Mouse (Mus musculus): ENCODE measurements around the gene Pde4d. TPM values are rescaled to one million over a fixed set of nuclear protein-coding genes. Genes with fewer than 3 reads are reported as not detected.

The Pde4d gene
- total and polyA plus RNA-seq, 3 experiments, result 18.5 to 18.8 TPM; not detected in 1

DNA sequence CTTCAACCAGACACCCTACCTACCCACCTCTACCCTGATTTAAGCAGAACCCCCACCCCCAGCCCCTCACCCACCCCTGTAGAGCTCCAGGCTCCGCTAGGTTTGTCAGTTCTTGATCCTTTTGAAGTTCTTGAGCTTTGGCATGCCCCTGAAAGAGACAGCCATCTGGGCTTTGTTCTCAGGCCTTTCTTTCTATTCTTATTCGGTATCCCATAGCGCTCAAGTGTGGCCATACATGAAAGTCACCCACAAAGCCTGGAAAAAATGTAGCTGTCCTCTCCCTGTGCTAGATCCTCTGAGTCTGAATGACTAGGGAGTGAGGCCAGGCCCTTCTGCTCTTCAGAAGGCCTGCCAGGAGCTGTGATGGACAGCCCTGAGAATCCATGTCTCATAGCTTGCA, 957.6 kb downstream of the Pde4d start:
- Histone ChIP-seq H3K36me3 (ENCODE audit: control insufficient read depth in 1 of 2, insufficient read depth in 2 of 2, low read length in 2 of 2) (no peaks in the 10 kb centered on the region), H3K27ac (ENCODE audit: control insufficient read depth, low read depth, low read length) (no peak overlapping the region), H3K4me1 (ENCODE audit: control insufficient read depth in 1 of 2, insufficient read depth in 2 of 2, low read length in 2 of 2) (no peaks in the 10 kb centered on the region), H3K4me3 (ENCODE audit: control insufficient read depth in 1 of 2, insufficient read depth in 1 of 2, low read depth in 2 of 2, low read length in 2 of 2) (no peak overlapping the region), H3K79me2 (ENCODE audit: control insufficient read depth, insufficient read depth, low read length, poor library complexity) (no peaks in the 10 kb centered on the region), H3K9me3 (replicated peaks; ENCODE audit: insufficient read depth, low read length) (no peaks in the 10 kb centered on the region), H3K9ac (ENCODE audit: control insufficient read depth, low read depth, low read length, poor library complexity, severe bottlenecking) (no peak overlapping the region), H3K27me3 (ENCODE audit: control insufficient read depth in 1 of 2, insufficient read depth in 2 of 2, low read length in 2 of 2) (no peaks in the 10 kb centered on the region; a peak in 2 of 4 replicates)
- DNase-seq (ENCODE audit: low read depth, low spot score), result no peak
- TF ChIP-seq GATA1 (IDR thresholded peaks at IDR 0.05; ENCODE audit: low read depth, low read length) (no peak), CTCF (IDR thresholded peaks at IDR 0.05 in 2 of 3, conservative IDR thresholded peaks at IDR 0.05 in 1 of 3; ENCODE audit: control insufficient read depth in 1 of 3, insufficient read depth in 1 of 3, low read depth in 2 of 3, low read length in 3 of 3, poor library complexity in 1 of 3, severe bottlenecking in 1 of 3) (no peak), MYC (IDR thresholded peaks at IDR 0.05; ENCODE audit: low read depth, low read length) (no peak), POLR2AphosphoS2 (IDR thresholded peaks at IDR 0.05; ENCODE audit: low read length) (no peak), ELF1 (IDR thresholded peaks at IDR 0.05; ENCODE audit: low read depth, low read length) (no peak), NELFE (IDR thresholded peaks at IDR 0.05; ENCODE audit: low read depth, low read length) (no peak), ZC3H11A (IDR thresholded peaks at IDR 0.05; ENCODE audit: low read depth, low read length) (no peak), POLR2A (IDR thresholded peaks at IDR 0.05; ENCODE audit: control insufficient read depth in 1 of 2, insufficient read depth in 1 of 2, low read depth in 1 of 2, low read length in 2 of 2, poor library complexity in 1 of 2) (no peak), ETS1 (IDR thresholded peaks at IDR 0.05; ENCODE audit: low read depth, low read length) (no peak), MEF2A (IDR thresholded peaks at IDR 0.05; ENCODE audit: extremely low read depth, insufficient replicate concordance, low read depth, low read length, poor library complexity, severe bottlenecking) (no peak), USF2 (IDR thresholded peaks at IDR 0.05; ENCODE audit: borderline replicate concordance in 1 of 2, insufficient read depth in 1 of 2, low read depth in 1 of 2, low read length in 2 of 2) (no peak), CHD2 (IDR thresholded peaks at IDR 0.05; ENCODE audit: low read length) (no peak)

- Histone ChIP-seq H3K9ac (ENCODE audit: control insufficient read depth, low read depth, low read length, poor library complexity, severe bottlenecking) (no peak overlapping the region), H3K4me1 (ENCODE audit: control insufficient read depth in 1 of 2, insufficient read depth in 2 of 2, low read length in 2 of 2) (no peaks in the 10 kb centered on the region), H3K4me3 (ENCODE audit: control insufficient read depth in 1 of 2, insufficient read depth in 1 of 2, low read depth in 2 of 2, low read length in 2 of 2) (no peak overlapping the region), H3K27ac (ENCODE audit: control insufficient read depth, low read depth, low read length) (no peak overlapping the region), H3K27me3 (ENCODE audit: control insufficient read depth in 1 of 2, insufficient read depth in 2 of 2, low read length in 2 of 2) (no peaks in the 10 kb centered on the region; a peak in 1 of 4 replicates), H3K36me3 (ENCODE audit: control insufficient read depth in 1 of 2, insufficient read depth in 2 of 2, low read length in 2 of 2) (no peaks in the 10 kb centered on the region), H3K9me3 (replicated peaks; ENCODE audit: insufficient read depth, low read length) (no peaks in the 10 kb centered on the region), H3K79me2 (ENCODE audit: control insufficient read depth, insufficient read depth, low read length, poor library complexity) (no peaks in the 10 kb centered on the region)
- no peak for DNase-seq (ENCODE audit: low read depth, low spot score)
- TF ChIP-seq UBTF (IDR thresholded peaks at IDR 0.05; ENCODE audit: borderline replicate concordance, insufficient read depth, low read depth, low read length) (no peak), HCFC1 (IDR thresholded peaks at IDR 0.05; ENCODE audit: low read depth, low read length) (no peak), GABPA (IDR thresholded peaks at IDR 0.05; ENCODE audit: low read depth, low read length) (no peak), POLR2AphosphoS5 (IDR thresholded peaks at IDR 0.05; ENCODE audit: borderline replicate concordance, low read depth, low read length) (no peak), KAT2A (conservative IDR thresholded peaks at IDR 0.05; ENCODE audit: low read depth, low read length) (no peak), TBP (IDR thresholded peaks at IDR 0.05; ENCODE audit: low read depth, low read length) (no peak), RCOR1 (IDR thresholded peaks at IDR 0.05; ENCODE audit: low read depth, low read length) (no peak), GATA1 (IDR thresholded peaks at IDR 0.05; ENCODE audit: low read depth, low read length) (no peak), POLR2AphosphoS2 (IDR thresholded peaks at IDR 0.05; ENCODE audit: low read length) (no peak), POLR2A (IDR thresholded peaks at IDR 0.05; ENCODE audit: control insufficient read depth in 1 of 2, insufficient read depth in 1 of 2, low read depth in 1 of 2, low read length in 2 of 2, poor library complexity in 1 of 2) (no peak)
Observed at GRCm38 (mm10) chr13:109420426-109420825, 970.7 kb downstream of the Pde4d start.

Data from MEL (cell line).